Mouse (Mus musculus) heart, adult 2 months (tissue): ENCODE data around the gene Pdzrn3.

Source experiments
- CTCF ChIP-seq: fragments of 200-600 bp; IDR thresholded peaks from 2 replicates; pipeline ENCODE4 v1.8.1; 2022; ENCODE audit warnings: antibody characterized with exemption, mild to moderate bottlenecking, moderate library complexity
- EP300 ChIP-seq: fragments of 200-500 bp; IDR thresholded peaks from 2 replicates; pipeline ENCODE4 v1.6.1; 2011; ENCODE audit warnings: low read depth, low read length, control low read depth; ENCODE audit not compliant: insufficient read depth
- POLR2A ChIP-seq: fragments of 200-500 bp; IDR thresholded peaks from 2 replicates; pipeline ENCODE4 v1.6.1; 2011; ENCODE audit warnings: mild to moderate bottlenecking, low read depth, low read length, control low read depth; ENCODE audit not compliant: insufficient read depth

DNA sequence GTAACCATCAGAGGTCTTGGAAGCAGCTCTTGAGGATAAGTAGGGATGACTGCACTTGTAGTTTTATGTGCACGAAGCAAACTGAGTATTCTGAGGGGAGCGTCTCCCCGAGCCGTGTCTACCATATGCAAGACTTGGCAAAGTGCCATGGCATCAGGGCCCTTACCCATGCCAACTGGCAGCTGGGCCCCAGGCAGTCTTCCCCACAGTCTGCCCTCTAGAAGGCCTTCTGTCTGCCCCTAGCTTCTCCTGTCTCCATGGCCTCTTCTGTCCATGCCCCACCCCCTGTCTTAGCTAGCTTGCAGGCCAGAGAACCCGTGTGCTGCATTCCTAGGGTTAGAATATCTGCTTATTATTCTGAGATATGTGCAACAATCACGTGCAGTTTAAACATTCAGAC lies 144.0 kb downstream of the Pdzrn3 start:
- no peak for TF ChIP-seq CTCF
- TF ChIP-seq POLR2A, result no peak
- TF ChIP-seq EP300, result no peak
